Mouse (Mus musculus) midbrain, postnatal 0 days (tissue): ENCODE measurements around the gene Ltb. TPM values are rescaled to one million over a fixed set of nuclear protein-coding genes. Genes with fewer than 3 reads are reported as not detected.

Source experiments
- ATAC-seq: fragments of 200-750 bp; cut with Nextera tagmentation; 2 replicates; pipeline ENCODE4 v1.8.0; 2017; ENCODE audit warnings: moderate number of reproducible peaks, mild to moderate bottlenecking, moderate TSS enrichment, moderate library complexity; ENCODE audit not compliant: low FRiP score
- DNase-seq: peaks from one replicate; pipeline ENCODE4 v3.0.0-alpha.2; 2015; ENCODE audit warnings: low spot score
- H3K27ac ChIP-seq: fragments of 300-500 bp; sonication (generic); 2 replicates; pipeline ENCODE4 v1.5.1; 2014; ENCODE audit warnings: low read depth, mild to moderate bottlenecking, low read length, mixed read lengths
- H3K27me3 ChIP-seq: fragments of 300-500 bp; sonication (generic); 2 replicates; pipeline ENCODE4 v1.6.1; 2014; ENCODE audit warnings: low read length, control low read depth, mixed read lengths; ENCODE audit not compliant: insufficient read depth
- H3K36me3 ChIP-seq: fragments of 300-500 bp; sonication (generic); 2 replicates; pipeline ENCODE4 v1.6.1; 2014; ENCODE audit warnings: low read length, control low read depth, mixed read lengths; ENCODE audit not compliant: insufficient read depth
- H3K4me1 ChIP-seq: fragments of 300-500 bp; sonication (generic); 2 replicates; pipeline ENCODE4 v1.6.1; 2014; ENCODE audit warnings: mild to moderate bottlenecking, control low read depth, antibody characterized with exemption, low read length, mixed read lengths; ENCODE audit not compliant: insufficient read depth
- H3K4me2 ChIP-seq: fragments of 300-500 bp; sonication (generic); 2 replicates; pipeline ENCODE4 v1.6.1; 2014; ENCODE audit warnings: low read depth, mild to moderate bottlenecking, low read length, mixed read lengths; ENCODE audit not compliant: poor library complexity, severe bottlenecking
- H3K4me3 ChIP-seq: fragments of 300-500 bp; sonication (generic); 2 replicates; pipeline ENCODE4 v1.5.1; 2014; ENCODE audit warnings: low read depth, mild to moderate bottlenecking, low read length, moderate library complexity
- H3K9ac ChIP-seq: fragments of 300-500 bp; sonication (generic); replicated peaks from 2 replicates; pipeline ENCODE4 v1.6.1; 2014; ENCODE audit warnings: mild to moderate bottlenecking, low read length, moderate library complexity, mixed read lengths; ENCODE audit not compliant: poor library complexity, severe bottlenecking
- H3K9me3 ChIP-seq: fragments of 300-500 bp; sonication (generic); 2 replicates; pipeline ENCODE4 v1.6.1; 2016; ENCODE audit warnings: low read length, control low read depth
- CTCF ChIP-seq: IDR thresholded peaks from 2 replicates; pipeline ENCODE4 v1.5.1; 2016; ENCODE audit warnings: antibody characterized with exemption, mild to moderate bottlenecking
- WGBS: fragments of 180-500 bp; shearing (Covaris S2); extraction: QIAGEN DNeasy Blood & Tissue Kit; methylation state at CpG from one replicate; pipeline ENCODE4 v1.1.7; 2014; 5-methylcytosine and 5-hydroxymethylcytosine counted together
- polyA plus RNA-seq: library from polyadenylated mRNA; unstranded; fragments of >200 nt; fragmentation: Nextera tagmentation; extraction: Ambion mirVana; gene quantifications from 2 replicates; pipeline ENCODE4 v1.2.1, GENCODE M21; 2015
- total RNA-seq: library from RNA; depleted of rRNA; stranded (reverse); fragments of >200 nt; gene quantifications from 2 replicates; pipeline ENCODE4 v1.2.3, GENCODE M21; 2014

The Ltb gene
- total and polyA plus RNA-seq, 2 experiments from 2014 or later: 1.0 to 1.4 TPM

DNA sequence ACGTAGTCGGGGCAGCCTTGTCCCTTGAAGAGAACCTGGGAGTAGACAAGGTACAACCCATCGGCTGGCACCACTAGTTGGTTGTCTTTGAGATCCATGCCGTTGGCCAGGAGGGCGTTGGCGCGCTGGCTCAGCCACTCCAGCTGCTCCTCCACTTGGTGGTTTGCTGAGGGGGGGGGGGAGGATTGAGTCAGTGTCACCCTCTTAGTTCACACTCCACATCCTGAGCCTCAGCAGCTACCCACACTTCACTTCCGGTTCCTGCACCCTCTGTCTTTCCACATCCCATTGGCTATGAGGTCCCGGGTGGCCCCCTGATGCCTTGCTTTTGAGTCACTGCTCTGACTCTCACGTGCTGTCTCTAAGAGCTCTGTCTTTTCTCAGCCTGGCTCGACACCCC lies 6.2 kb downstream of the Ltb start:
- no peaks in the 10 kb centered on the region for H3K9me3 ChIP-seq
- no peaks in the 10 kb centered on the region for H3K4me1 ChIP-seq
- no peak overlapping the region for H3K9ac ChIP-seq
- no peak overlapping the region for H3K27ac ChIP-seq
- ATAC-seq: no peak
- DNase-seq: no peak
- H3K4me2 ChIP-seq: no peak overlapping the region
- 87% methylated on average over 11 of the region's 11 CpGs for WGBS
- H3K4me3 ChIP-seq: no peak overlapping the region
- H3K36me3 ChIP-seq: no peaks in the 10 kb centered on the region
- TF ChIP-seq CTCF: no peak
- H3K27me3 ChIP-seq: peaks cover 6% of the 10 kb centered on the region; the same call in 1 of the 2 replicates

- H3K4me2 ChIP-seq: no peak overlapping the region
- no peak overlapping the region for H3K27ac ChIP-seq
- H3K36me3 ChIP-seq: no peaks in the 10 kb centered on the region
- ATAC-seq (no peak), DNase-seq (no peak)
- H3K27me3 ChIP-seq: peaks cover 6% of the 10 kb centered on the region; the same call in 1 of the 2 replicates
- H3K4me1 ChIP-seq: no peaks in the 10 kb centered on the region
- no peak overlapping the region for H3K9ac ChIP-seq
- H3K4me3 ChIP-seq: no peak overlapping the region
- no peaks in the 10 kb centered on the region for H3K9me3 ChIP-seq
- no peak for TF ChIP-seq CTCF
- 82% methylated on average over 11 of the region's 11 CpGs for WGBS
Observed at GRCm38 (mm10) chr17:35201128-35201527, 6.9 kb downstream of the Ltb start.

GRCm38 (mm10) chr17:35201787-35202186 lies 7.5 kb downstream of the Ltb start, which contains the start of gene Tnf:
Gene Tnf, minus strand, starts transcription at chr17:35202007.
- Histone ChIP-seq H3K4me3 (no peak within 1 kb of the TSS), H3K36me3 (no peaks in the 10 kb centered on the region), H3K27ac (no peak within 1 kb of the TSS), H3K9me3 (no peaks in the 10 kb centered on the region), H3K27me3 (peaks cover 6% of the 10 kb centered on the region; the same call in 1 of the 2 replicates), H3K9ac (no peak within 1 kb of the TSS), H3K4me1 (no peaks in the 10 kb centered on the region), H3K4me2 (no peak within 1 kb of the TSS)
- no peak for TF ChIP-seq CTCF
- ATAC-seq (no peak), DNase-seq (no peak)
- WGBS: 53% methylated on average over 13 of the region's 13 CpGs

- no peaks in the 10 kb centered on the region for H3K4me1 ChIP-seq
- no peak overlapping the region for H3K27ac ChIP-seq
- no peaks in the 10 kb centered on the region for H3K9me3 ChIP-seq
- no peak overlapping the region for H3K9ac ChIP-seq
- no peaks in the 10 kb centered on the region for H3K36me3 ChIP-seq
- no peak for DNase-seq
- TF ChIP-seq CTCF: no peak
- H3K4me2 ChIP-seq: no peak overlapping the region
- peaks cover 6% of the 10 kb centered on the region; the same call in 1 of the 2 replicates for H3K27me3 ChIP-seq
- 85% methylated on average over 4 of the region's 4 CpGs for WGBS
- ATAC-seq: no peak
- no peak overlapping the region for H3K4me3 ChIP-seq
Observed at GRCm38 (mm10) chr17:35202442-35202841, 8.2 kb downstream of the Ltb start.

- H3K4me2 ChIP-seq: no peak within 1 kb of the TSS
- DNase-seq: no peak
- H3K27ac ChIP-seq: no peak within 1 kb of the TSS
Observed at GRCm38 (mm10) chr17:35204494-35205379, 10.5 kb downstream of the Ltb start, which contains the start of gene Lta. Gene Lta, minus strand, starts transcription at chr17:35205351.

GRCm38 (mm10) chr17:35205380-35205769 lies 11.1 kb downstream of the Ltb start:
- WGBS: 59% methylated on average over 10 of the region's 10 CpGs
- ATAC-seq: no peak

More at GRCm38 (mm10) chr17:35204494-35205379, 10.5 kb downstream of the Ltb start, which contains the start of gene Lta:
- TF ChIP-seq CTCF: no peak
- no peak within 1 kb of the TSS for H3K9ac ChIP-seq
- H3K36me3 ChIP-seq: no peaks in the 10 kb centered on the region
- H3K9me3 ChIP-seq: no peaks in the 10 kb centered on the region
- no peak within 1 kb of the TSS for H3K4me3 ChIP-seq
- ATAC-seq: no peak
- H3K27me3 ChIP-seq: peaks cover 6% of the 10 kb centered on the region; the same call in 1 of the 2 replicates
- 31% methylated on average over 20 of the region's 20 CpGs for WGBS
- no peaks in the 10 kb centered on the region for H3K4me1 ChIP-seq

More at GRCm38 (mm10) chr17:35205380-35205769, 11.1 kb downstream of the Ltb start:
- Histone ChIP-seq H3K9me3 (no peaks in the 10 kb centered on the region), H3K4me2 (no peak overlapping the region), H3K27me3 (peaks cover 4% of the 10 kb centered on the region; the same call in 1 of the 2 replicates), H3K4me1 (no peaks in the 10 kb centered on the region), H3K36me3 (no peaks in the 10 kb centered on the region), H3K27ac (no peak overlapping the region), H3K4me3 (no peak overlapping the region), H3K9ac (no peak overlapping the region)
- no peak for DNase-seq
- TF ChIP-seq CTCF: no peak
